Mouse (Mus musculus): Measurements from ENCODE around the gene Tmem115. TPM values are rescaled to one million over a fixed set of nuclear protein-coding genes. Genes with fewer than 3 reads are reported as not detected.
"Not testable (repeated sequence)": the region's sequence is repeated elsewhere in the genome, so short reads cannot be mapped to it uniquely, and the experiment has no call there.

The Tmem115 gene
- total and polyA plus RNA-seq, 3 experiments = 20.3 to 25.9 (median 22.9) TPM

- H3K36me3 ChIP-seq (ENCODE audit: control insufficient read depth, insufficient read depth, low read length) = peaks cover 21% of the 10 kb centered on the region
- peak overlapping the region; percentile 99 for H3K27ac ChIP-seq
- peaks cover 16% of the 10 kb centered on the region for H3K4me1 ChIP-seq (ENCODE audit: control insufficient read depth, insufficient read depth, low read length)
- intact Hi-C loops (cut with DNase I) = loop anchor here (2.0 kb wide), 1 partner anchor 13 kb away; no protein-coding TSS in a partner anchor
- H3K9ac ChIP-seq (ENCODE audit: low read depth, low read length) = peak overlapping the region; percentile 91
- 10% methylated on average over 2 of the region's 2 CpGs for WGBS
- DNase-seq = no peak
- peak overlapping the region; percentile 97 for H3K4me3 ChIP-seq
- peaks cover 5% of the 10 kb centered on the region for H3K79me2 ChIP-seq (replicated peaks; ENCODE audit: control insufficient read depth, insufficient read depth, low read length)
- H3K27me3 ChIP-seq (ENCODE audit: control insufficient read depth, insufficient read depth, low read length) = no peaks in the 10 kb centered on the region
- TF ChIP-seq POLR2A (IDR thresholded peaks at IDR 0.05; ENCODE audit: insufficient read depth, low read depth, low read length) (no peak), EP300 (IDR thresholded peaks at IDR 0.05; ENCODE audit: insufficient read depth, low read depth, low read length) (no peak), CTCF (IDR thresholded peaks at IDR 0.05) (no peak)
Observed at GRCm38 (mm10) chr9:107555701-107556100, 22.0 kb downstream of the Tmem115 start.

- no peaks in the 10 kb centered on the region for H3K27me3 ChIP-seq (ENCODE audit: control insufficient read depth, insufficient read depth, low read length)
- peak overlapping the region; percentile 15 for H3K9ac ChIP-seq (ENCODE audit: low read depth, low read length)
- H3K27ac ChIP-seq = peak overlapping the region; percentile 99
- H3K36me3 ChIP-seq (ENCODE audit: control insufficient read depth, insufficient read depth, low read length) = peaks cover 23% of the 10 kb centered on the region
- DNase-seq = no peak
- TF ChIP-seq POLR2A (IDR thresholded peaks at IDR 0.05; ENCODE audit: insufficient read depth, low read depth, low read length) (peak; percentile 26; the same call in 1 of the 2 replicates), EP300 (IDR thresholded peaks at IDR 0.05; ENCODE audit: insufficient read depth, low read depth, low read length) (0 out of 2 replicates have a peak, but pooled peaks have one; percentile 14), CTCF (IDR thresholded peaks at IDR 0.05) (no peak)
- intact Hi-C loops (cut with DNase I) = no loop called here
- peak overlapping the region; percentile 97 for H3K4me3 ChIP-seq
- H3K4me1 ChIP-seq (ENCODE audit: control insufficient read depth, insufficient read depth, low read length) = peaks cover 14% of the 10 kb centered on the region
- 26% methylated on average over 3 of the region's 3 CpGs for WGBS
- peaks cover 5% of the 10 kb centered on the region for H3K79me2 ChIP-seq (replicated peaks; ENCODE audit: control insufficient read depth, insufficient read depth, low read length)
Observed at GRCm38 (mm10) chr9:107556346-107556745, 22.6 kb downstream of the Tmem115 start.

- peaks cover 9% of the 10 kb centered on the region for H3K4me1 ChIP-seq (ENCODE audit: control insufficient read depth, insufficient read depth, low read length)
- intact Hi-C loops (cut with DNase I) = no loop called here
Observed at GRCm38 (mm10) chr9:107563029-107563581, 29.4 kb downstream of the Tmem115 start, which contains the start of gene Tusc2. Gene Tusc2 (plus strand): TSS chr9:107563255.

GRCm38 (mm10) chr9:107565556-107565955 is 31.8 kb downstream of the Tmem115 start:
- 49% methylated on average over 5 of the region's 5 CpGs for WGBS
- not testable (repeated sequence) for H3K79me2 ChIP-seq (replicated peaks; ENCODE audit: control insufficient read depth, insufficient read depth, low read length); H3K27me3 ChIP-seq (ENCODE audit: control insufficient read depth, insufficient read depth, low read length); H3K36me3 ChIP-seq (ENCODE audit: control insufficient read depth, insufficient read depth, low read length); H3K4me3 ChIP-seq; DNase-seq
- intact Hi-C loops (cut with DNase I) = loop anchor here (5.0 kb wide), 1 partner anchor 67 kb away; no protein-coding TSS in a partner anchor
- Histone ChIP-seq H3K9ac (ENCODE audit: low read depth, low read length) (0 out of 2 replicates have a peak overlapping the region, but pooled peaks have one; percentile 7), H3K4me1 (ENCODE audit: control insufficient read depth, insufficient read depth, low read length) (peaks cover 13% of the 10 kb centered on the region), H3K27ac (peak overlapping the region; percentile 95)

More at GRCm38 (mm10) chr9:107563029-107563581, 29.4 kb downstream of the Tmem115 start, which contains the start of gene Tusc2:
- no peaks in the 10 kb centered on the region for H3K79me2 ChIP-seq (replicated peaks; ENCODE audit: control insufficient read depth, insufficient read depth, low read length)
- H3K4me3 ChIP-seq = peak within 1 kb of the TSS; percentile 93
- peaks cover 17% of the 10 kb centered on the region for H3K36me3 ChIP-seq (ENCODE audit: control insufficient read depth, insufficient read depth, low read length)
- WGBS = under 1% methylated on average over 46 of the region's 46 CpGs
- peak within 1 kb of the TSS; percentile 91 for H3K27ac ChIP-seq
- no peaks in the 10 kb centered on the region for H3K27me3 ChIP-seq (ENCODE audit: control insufficient read depth, insufficient read depth, low read length)
- TF ChIP-seq EP300 (IDR thresholded peaks at IDR 0.05; ENCODE audit: insufficient read depth, low read depth, low read length) = peak; percentile 86; the same call in 1 of the 2 replicates
- peak; percentile 96 for TF ChIP-seq POLR2A (IDR thresholded peaks at IDR 0.05; ENCODE audit: insufficient read depth, low read depth, low read length)
- TF ChIP-seq CTCF (IDR thresholded peaks at IDR 0.05) = no peak
- H3K9ac ChIP-seq (ENCODE audit: low read depth, low read length) = peak within 1 kb of the TSS; percentile 72
- peak; percentile 93 to 97 for DNase-seq

GRCm38 (mm10) chr9:107566041-107566709 is 32.4 kb downstream of the Tmem115 start:
- 33% methylated on average over 15 of the region's 15 CpGs for WGBS
- peak overlapping the region; percentile 44 for H3K4me3 ChIP-seq
- H3K4me1 ChIP-seq (ENCODE audit: control insufficient read depth, insufficient read depth, low read length) = peaks cover 14% of the 10 kb centered on the region
- H3K36me3 ChIP-seq (ENCODE audit: control insufficient read depth, insufficient read depth, low read length) = peaks cover 7% of the 10 kb centered on the region
- intact Hi-C loops (cut with DNase I) = loop anchor here (2.0 to 5.0 kb wide), 2 partner anchors 66 to 79 kb away; no protein-coding TSS in a partner anchor
- peak overlapping the region; percentile 95 for H3K27ac ChIP-seq
- TF ChIP-seq EP300 (IDR thresholded peaks at IDR 0.05; ENCODE audit: insufficient read depth, low read depth, low read length) = peak; percentile 91
- peak; percentile 98 for TF ChIP-seq CTCF (IDR thresholded peaks at IDR 0.05)
- peak; percentile 53; the same call in 1 of the 2 replicates for TF ChIP-seq POLR2A (IDR thresholded peaks at IDR 0.05; ENCODE audit: insufficient read depth, low read depth, low read length)
- peak; percentile 86 to 91 for DNase-seq
- H3K79me2 ChIP-seq (replicated peaks; ENCODE audit: control insufficient read depth, insufficient read depth, low read length) = no peaks in the 10 kb centered on the region
- no peaks in the 10 kb centered on the region for H3K27me3 ChIP-seq (ENCODE audit: control insufficient read depth, insufficient read depth, low read length)
- H3K9ac ChIP-seq (ENCODE audit: low read depth, low read length) = peak overlapping the region; percentile 27
